Mouse (Mus musculus) spleen, adult 2 months (tissue): ENCODE measurements around the gene Ldhb.
"Not testable (repeated sequence)": the region's sequence is repeated elsewhere in the genome, so short reads cannot be mapped to it uniquely, and the experiment has no call there.

Experiments
- CTCF ChIP-seq: fragments of 200-500 bp; IDR thresholded peaks from 2 replicates; pipeline ENCODE4 v1.5.1; 2011; ENCODE audit warnings: mild to moderate bottlenecking, inconsistent platforms; ENCODE audit not compliant: insufficient read depth, insufficient read length, insufficient replicate concordance; ENCODE audit errors: extremely low read depth
- POLR2A ChIP-seq: fragments of 200-500 bp; IDR thresholded peaks from 2 replicates; pipeline ENCODE4 v1.6.1; 2011; ENCODE audit warnings: low read depth, low read length, inconsistent platforms

DNA sequence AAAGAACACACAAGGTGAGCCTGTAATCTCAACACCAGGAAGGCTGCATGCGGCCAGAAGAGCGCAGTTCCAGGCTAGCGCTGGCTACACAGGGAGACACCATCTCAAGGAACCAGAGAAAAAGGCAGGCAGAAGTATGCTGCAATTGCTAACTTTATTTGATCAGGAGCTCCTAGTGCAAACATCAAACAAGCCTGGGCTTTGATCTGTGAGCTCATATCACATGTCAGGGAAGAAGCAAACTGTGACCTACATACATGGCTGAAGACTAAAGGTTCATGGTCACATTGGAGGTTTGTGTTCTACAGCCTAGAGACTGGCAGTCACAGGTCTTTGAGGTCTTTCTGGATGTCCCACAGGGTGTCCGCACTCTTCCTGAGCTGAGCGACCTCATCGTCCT lies 17.6 kb downstream of the Ldhb start:
- TF ChIP-seq POLR2A, CTCF: not testable (repeated sequence)
